Mouse (Mus musculus) myocyte (in vitro differentiated cells): ENCODE results near the gene Krt23. TPM values are rescaled to one million over a fixed set of nuclear protein-coding genes. Genes with fewer than 3 reads are reported as not detected.

ENCODE experiments used
- H3K27me3 ChIP-seq: one replicate; pipeline ENCODE4 v1.6.1; 2011; ENCODE audit not compliant: control insufficient read depth, insufficient read depth, insufficient read length
- H3K36me3 ChIP-seq: one replicate; pipeline ENCODE4 v1.6.1; 2011; ENCODE audit not compliant: control insufficient read depth, insufficient read depth
- H3K4me2 ChIP-seq: one replicate; pipeline ENCODE4 v1.6.1; 2011; ENCODE audit warnings: low read depth, control low read depth
- H3K4me3 ChIP-seq: one replicate; pipeline ENCODE4 v1.5.1; 2011; ENCODE audit warnings: mild to moderate bottlenecking, control low read depth, moderate library complexity
- H3K79me2 ChIP-seq: one replicate; pipeline ENCODE4 v1.6.1; 2011; ENCODE audit not compliant: control insufficient read depth, insufficient read depth
- H3ac ChIP-seq: one replicate; pipeline ENCODE4 v1.6.1; 2011; ENCODE audit not compliant: control insufficient read depth, insufficient read length
- MAX ChIP-seq: IDR thresholded peaks from one replicate; pipeline ENCODE4 v1.6.1; 2011; ENCODE audit warnings: low read depth, mild to moderate bottlenecking, control low read depth
- MYOD1 ChIP-seq, 3 experiments: IDR thresholded peaks; one replicate each; pipeline ENCODE4 v1.6.1; 2011; ENCODE audit warnings: control low read depth in 2 of 3, low read depth in 2 of 3, mild to moderate bottlenecking in 2 of 3, moderate library complexity in 1 of 3; ENCODE audit not compliant: insufficient read length in 2 of 3, control insufficient read depth in 1 of 3
- POLR2A ChIP-seq: IDR thresholded peaks from one replicate; pipeline ENCODE4 v1.6.1; 2011; ENCODE audit warnings: low read depth, mild to moderate bottlenecking, control low read depth, moderate library complexity; ENCODE audit not compliant: insufficient read length
- POLR2AphosphoS2 ChIP-seq: IDR thresholded peaks from one replicate; pipeline ENCODE4 v1.6.1; 2011; ENCODE audit warnings: low read depth, control low read depth; ENCODE audit not compliant: insufficient read length
- REST ChIP-seq: IDR thresholded peaks from one replicate; pipeline ENCODE4 v1.6.1; 2011; ENCODE audit warnings: mild to moderate bottlenecking, control low read depth, moderate library complexity; ENCODE audit not compliant: insufficient read depth, insufficient read length
- SRF ChIP-seq: IDR thresholded peaks from one replicate; pipeline ENCODE4 v1.6.1; 2011; ENCODE audit warnings: low read depth; ENCODE audit not compliant: control insufficient read depth, insufficient read length
- TCF12 ChIP-seq: IDR thresholded peaks from one replicate; pipeline ENCODE4 v1.6.1; 2011; ENCODE audit warnings: mild to moderate bottlenecking, control low read depth; ENCODE audit not compliant: poor library complexity, insufficient read depth, severe bottlenecking
- TCF3 ChIP-seq: IDR thresholded peaks from one replicate; pipeline ENCODE4 v1.6.1; 2011; ENCODE audit warnings: low read depth, control low read depth; ENCODE audit not compliant: insufficient read length
- USF1 ChIP-seq: IDR thresholded peaks from one replicate; pipeline ENCODE4 v1.6.1; 2011; ENCODE audit warnings: low read depth, mild to moderate bottlenecking, control low read depth, moderate library complexity
- polyA plus RNA-seq: library from polyadenylated mRNA; unstranded; fragments of >200 nt; fragmentation: generic; extraction: Trizol; gene quantifications from one replicate; pipeline ENCODE4 v1.2.1, GENCODE M21; 2012; ENCODE audit warnings: missing spikeins

Gene Krt23
- polyA plus RNA-seq, 1 experiment, result 0.02 TPM

DNA sequence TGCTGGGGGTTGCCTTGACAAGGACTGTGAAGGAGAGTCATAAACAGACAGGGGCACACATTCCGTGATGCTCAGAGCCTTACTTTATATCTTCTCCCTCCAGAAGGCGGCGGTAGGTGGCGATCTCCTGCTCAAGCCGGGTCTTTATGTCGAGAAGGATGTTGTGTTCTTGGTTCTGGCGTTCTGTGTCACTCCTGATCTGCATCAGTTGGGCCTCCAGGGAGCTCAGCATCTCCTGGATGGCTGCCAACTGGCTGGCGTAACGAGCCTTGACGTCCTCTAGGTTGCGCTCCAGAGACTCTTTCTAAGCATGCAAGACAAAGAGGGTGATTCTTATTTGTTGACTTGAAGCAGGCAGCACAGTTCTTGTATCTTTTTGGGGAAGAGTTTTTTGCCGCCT is 62.3 kb downstream of the Krt23 start:
- H3K4me3 ChIP-seq, result no peak overlapping the region
- H3K27me3 ChIP-seq, result no peaks in the 10 kb centered on the region
- no peaks in the 10 kb centered on the region for H3K36me3 ChIP-seq
- H3K4me2 ChIP-seq, result no peak overlapping the region
- no peaks in the 10 kb centered on the region for H3K79me2 ChIP-seq
- no peak overlapping the region for H3ac ChIP-seq
- no peak for TF ChIP-seq MAX
- TF ChIP-seq SRF, result no peak
- TF ChIP-seq MYOD1 (IDR thresholded peaks at IDR 0.05; ENCODE audit: control insufficient read depth in 1 of 3, insufficient read length in 2 of 3, low read depth in 2 of 3), result no peak
- TF ChIP-seq POLR2A, result no peak
- TF ChIP-seq USF1, result no peak
- no peak for TF ChIP-seq REST
- TF ChIP-seq POLR2AphosphoS2, result no peak
- no peak for TF ChIP-seq TCF12
- no peak for TF ChIP-seq TCF3

Other genes with a start within 250 kb of the Krt23 start
- 0.06 TPM for gene Krt222, start 249.1 kb downstream of the Krt23 start, polyA plus RNA-seq
- gene Krt24, start 207.9 kb downstream of the Krt23 start, polyA plus RNA-seq, result not detected
- not detected for gene Krt25, start 170.2 kb downstream of the Krt23 start, polyA plus RNA-seq
- gene Krt26, start 155.2 kb downstream of the Krt23 start, polyA plus RNA-seq, result not detected
- not detected for gene Krt27, start 142.0 kb downstream of the Krt23 start, polyA plus RNA-seq
- gene Krt28, start 118.2 kb downstream of the Krt23 start, polyA plus RNA-seq, result 0.04 TPM
- gene Krt10, start 103.8 kb downstream of the Krt23 start, polyA plus RNA-seq, result 6.7 TPM
- gene Krt12, start 70.9 kb downstream of the Krt23 start, polyA plus RNA-seq, result not detected
- gene Krt20, start 55.0 kb downstream of the Krt23 start, polyA plus RNA-seq, result not detected
- gene Krt39, start 28.2 kb upstream of the Krt23 start, polyA plus RNA-seq, result not detected
- not detected for gene Krt40, start 50.0 kb upstream of the Krt23 start, polyA plus RNA-seq
- gene Krtap3-3, start 57.7 kb upstream of the Krt23 start, polyA plus RNA-seq, result not detected
- not detected for gene Krtap3-2, start 63.7 kb upstream of the Krt23 start, polyA plus RNA-seq
- not detected for gene Gm11939, start 66.3 kb upstream of the Krt23 start, polyA plus RNA-seq
- not detected for gene Krtap3-1, start 73.5 kb upstream of the Krt23 start, polyA plus RNA-seq
- gene Krtap1-5, start 87.9 kb upstream of the Krt23 start, polyA plus RNA-seq, result not detected
- gene Krtap1-4, start 90.5 kb upstream of the Krt23 start, polyA plus RNA-seq, result not detected
- gene Krtap1-3, start 98.2 kb upstream of the Krt23 start, polyA plus RNA-seq, result not detected
- not detected for gene Krtap9-3, start 105.0 kb upstream of the Krt23 start, polyA plus RNA-seq
- gene Gm11938, start 110.2 kb upstream of the Krt23 start, polyA plus RNA-seq, result not detected
- gene Gm11937, start 117.1 kb upstream of the Krt23 start, polyA plus RNA-seq, result not detected
- gene Krtap2-4, start 121.7 kb upstream of the Krt23 start, polyA plus RNA-seq, result not detected
- gene Gm11562, start 127.3 kb upstream of the Krt23 start, polyA plus RNA-seq, result not detected
- not detected for gene Krtap4-1, start 135.1 kb upstream of the Krt23 start, polyA plus RNA-seq
- gene Krtap4-2, start 141.9 kb upstream of the Krt23 start, polyA plus RNA-seq, result not detected
- gene Krtap4-7, start 151.0 kb upstream of the Krt23 start, polyA plus RNA-seq, result not detected
- gene Gm11555, start 157.1 kb upstream of the Krt23 start, polyA plus RNA-seq, result not detected
- not detected for gene Gm11563, start 165.8 kb upstream of the Krt23 start, polyA plus RNA-seq
- not detected for gene Krtap4-6, start 172.8 kb upstream of the Krt23 start, polyA plus RNA-seq
- not detected for gene Gm14190, start 197.6 kb upstream of the Krt23 start, polyA plus RNA-seq
- gene Gm14180, start 241.2 kb upstream of the Krt23 start, polyA plus RNA-seq, result not detected